Mouse (Mus musculus): ENCODE data around the gene Obp2b.

Gene Obp2b

GRCm38 (mm10) chr2:25776717-25777116 lies 39.9 kb downstream of the Obp2b start, which contains the start of gene Lcn11:
Gene Lcn11 (plus strand): TSS chr2:25777017.
- no peak for DNase-seq (ENCODE audit: low read depth, low spot score)

- DNase-seq (ENCODE audit: low read depth, low spot score) = no peak
Observed at GRCm38 (mm10) chr2:25779076-25779475, 42.3 kb downstream of the Obp2b start.

GRCm38 (mm10) chr2:25780921-25781320 lies 44.1 kb downstream of the Obp2b start:
- DNase-seq (ENCODE audit: low read depth, low spot score) = no peak

DNA sequence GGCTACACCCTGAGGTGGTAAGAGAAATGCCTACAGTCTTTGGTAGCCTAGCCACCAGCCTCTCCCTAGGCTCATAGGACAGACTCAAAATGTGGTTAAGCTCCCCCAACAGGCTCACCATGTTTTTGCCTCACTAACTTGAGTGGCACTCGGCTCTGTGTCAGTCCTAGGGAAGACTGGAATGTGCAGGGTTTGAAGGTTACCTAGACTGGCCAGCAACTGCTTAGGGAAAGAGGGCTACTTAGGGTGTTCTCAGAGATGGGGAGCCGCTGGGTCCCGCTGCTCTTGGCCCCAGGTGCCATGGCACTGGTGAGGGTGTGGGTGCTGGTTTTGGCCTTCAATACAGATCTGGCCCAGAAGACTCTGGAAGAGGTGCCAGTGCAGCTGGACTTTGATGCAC lies 45.1 kb downstream of the Obp2b start, which contains the start of gene Gm13539:
Gm13539 (plus strand) TSS at position 301 of the 400 bp plus-strand sequence.
- no peak for DNase-seq (ENCODE audit: low read depth, low spot score)

GRCm38 (mm10) chr2:25785573-25786322 lies 48.9 kb downstream of the Obp2b start:
- DNase-seq (ENCODE audit: low read depth, low spot score) = no peak

DNA sequence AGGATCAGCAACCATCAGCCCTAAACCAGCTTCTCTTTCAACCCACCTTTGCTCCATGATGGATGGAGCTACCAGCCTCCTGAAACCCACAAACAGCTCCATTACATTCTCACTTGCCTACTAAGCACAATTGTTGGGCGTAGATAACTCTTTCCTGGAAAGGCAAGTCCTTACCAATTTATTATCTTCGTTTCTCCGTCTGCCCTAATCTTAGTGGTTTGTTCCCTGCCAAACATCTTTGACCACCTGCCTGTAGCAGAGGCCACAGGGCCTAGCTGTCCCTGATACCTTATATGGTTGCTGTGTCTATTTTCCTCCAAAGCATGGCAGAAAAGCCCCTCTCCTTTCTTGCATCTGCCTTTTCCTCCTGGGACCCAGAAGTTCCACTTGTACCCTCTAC lies 52.3 kb downstream of the Obp2b start:
- no peak for DNase-seq (ENCODE audit: low read depth, low spot score)
